Mouse (Mus musculus): ENCODE measurements around the gene Prkacb. TPM values are rescaled to one million over a fixed set of nuclear protein-coding genes. Genes with fewer than 3 reads are reported as not detected.

Gene Prkacb
- polyA plus RNA-seq, 1 experiment from 2014 or later = 186 TPM

DNA sequence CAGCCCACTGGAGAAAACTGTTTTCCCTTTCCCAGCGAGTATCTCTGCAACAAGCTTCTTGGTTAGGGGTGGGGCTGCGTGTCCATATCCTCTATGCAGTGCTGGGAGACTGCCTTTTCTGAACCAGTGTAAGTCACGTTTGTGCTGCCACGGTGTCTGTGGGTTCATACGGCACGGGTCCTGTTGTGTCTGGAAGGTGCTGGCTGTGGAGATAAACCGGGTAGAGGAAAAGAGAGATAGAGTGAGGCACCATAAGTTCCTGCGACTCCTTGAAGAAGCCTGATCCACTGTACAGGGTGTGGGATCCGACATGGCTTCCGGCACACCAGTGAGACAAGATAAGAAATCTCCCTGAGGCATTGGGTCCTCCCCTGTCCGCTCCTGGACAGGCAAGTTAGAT, 112.7 kb downstream of the Prkacb start:
- 87% methylated on average over 11 of the region's 11 CpGs for WGBS
- no peaks in the 10 kb centered on the region for H3K27me3 ChIP-seq (ENCODE audit: control insufficient read depth, insufficient read depth, low read length)
- H3K9me3 ChIP-seq (ENCODE audit: control insufficient read depth, low read length) = no peaks in the 10 kb centered on the region

GRCm38 (mm10) chr3:146698982-146699381, 113.8 kb downstream of the Prkacb start:
- 54% methylated on average over 11 of the region's 11 CpGs for WGBS
- H3K4me1 ChIP-seq (ENCODE audit: control insufficient read depth, insufficient read depth, low read length) = no peaks in the 10 kb centered on the region
- H3K4me2 ChIP-seq (ENCODE audit: low read length) = no peak overlapping the region
- H3K9ac ChIP-seq (replicated peaks; ENCODE audit: low read length) = no peak overlapping the region
- DNase-seq (no peak), ATAC-seq (ENCODE audit: low FRiP score, low TSS enrichment) (no peak)
- H3K27me3 ChIP-seq (ENCODE audit: control insufficient read depth, insufficient read depth, low read length) = no peaks in the 10 kb centered on the region
- no peak overlapping the region for H3K4me3 ChIP-seq (replicated peaks; ENCODE audit: low read depth, low read length)
- no peaks in the 10 kb centered on the region for H3K9me3 ChIP-seq (ENCODE audit: control insufficient read depth, low read length)
- 0 out of 2 replicates have a peak overlapping the region, but pooled peaks have one; percentile 28 for H3K27ac ChIP-seq (replicated peaks; ENCODE audit: low read depth, low read length)
- H3K36me3 ChIP-seq (ENCODE audit: control insufficient read depth, insufficient read depth, low read length) = no peaks in the 10 kb centered on the region

More for the DNA sequence above, 112.7 kb downstream of the Prkacb start:
- Histone ChIP-seq H3K36me3 (ENCODE audit: control insufficient read depth, insufficient read depth, low read length) (no peaks in the 10 kb centered on the region), H3K9ac (replicated peaks; ENCODE audit: low read length) (no peak overlapping the region), H3K4me1 (ENCODE audit: control insufficient read depth, insufficient read depth, low read length) (no peaks in the 10 kb centered on the region), H3K4me2 (ENCODE audit: low read length) (no peak overlapping the region), H3K4me3 (replicated peaks; ENCODE audit: low read depth, low read length) (no peak overlapping the region), H3K27ac (replicated peaks; ENCODE audit: low read depth, low read length) (no peak overlapping the region)
- ATAC-seq (ENCODE audit: low FRiP score, low TSS enrichment) = no peak
- DNase-seq = no peak

- no peaks in the 10 kb centered on the region for H3K9me3 ChIP-seq (ENCODE audit: control insufficient read depth, low read length)
- no peak for DNase-seq
- H3K4me3 ChIP-seq (replicated peaks; ENCODE audit: low read depth, low read length) = no peak overlapping the region
- no peak for ATAC-seq (ENCODE audit: low FRiP score, low TSS enrichment)
- H3K27ac ChIP-seq (replicated peaks; ENCODE audit: low read depth, low read length) = no peak overlapping the region
- H3K9ac ChIP-seq (replicated peaks; ENCODE audit: low read length) = no peak overlapping the region
- H3K4me1 ChIP-seq (ENCODE audit: control insufficient read depth, insufficient read depth, low read length) = no peaks in the 10 kb centered on the region
- no peak overlapping the region for H3K4me2 ChIP-seq (ENCODE audit: low read length)
- no peaks in the 10 kb centered on the region for H3K36me3 ChIP-seq (ENCODE audit: control insufficient read depth, insufficient read depth, low read length)
- no peaks in the 10 kb centered on the region for H3K27me3 ChIP-seq (ENCODE audit: control insufficient read depth, insufficient read depth, low read length)
- 86% methylated on average over 5 of the region's 5 CpGs for WGBS
Observed at GRCm38 (mm10) chr3:146692547-146692946, 120.2 kb downstream of the Prkacb start.

GRCm38 (mm10) chr3:146687121-146687725, 125.6 kb downstream of the Prkacb start:
- Histone ChIP-seq H3K27me3 (ENCODE audit: control insufficient read depth, insufficient read depth, low read length) (no peaks in the 10 kb centered on the region; the same call in 1 of the 2 replicates), H3K9me3 (ENCODE audit: control insufficient read depth, low read length) (no peaks in the 10 kb centered on the region), H3K4me1 (ENCODE audit: control insufficient read depth, insufficient read depth, low read length) (peaks cover 10% of the 10 kb centered on the region; the same call in 1 of the 2 replicates), H3K4me3 (replicated peaks; ENCODE audit: low read depth, low read length) (no peak overlapping the region), H3K9ac (replicated peaks; ENCODE audit: low read length) (no peak overlapping the region), H3K36me3 (ENCODE audit: control insufficient read depth, insufficient read depth, low read length) (no peaks in the 10 kb centered on the region), H3K4me2 (ENCODE audit: low read length) (no peak overlapping the region), H3K27ac (replicated peaks; ENCODE audit: low read depth, low read length) (no peak overlapping the region)
- DNase-seq (no peak), ATAC-seq (ENCODE audit: low FRiP score, low TSS enrichment) (no peak)
- WGBS = 84% methylated on average over 4 of the region's 4 CpGs

GRCm38 (mm10) chr3:146686428-146686827, 126.4 kb downstream of the Prkacb start:
- H3K4me1 ChIP-seq (ENCODE audit: control insufficient read depth, insufficient read depth, low read length) = peaks cover 10% of the 10 kb centered on the region; the same call in 1 of the 2 replicates
- 95% methylated on average over 8 of the region's 8 CpGs for WGBS
- no peak overlapping the region for H3K27ac ChIP-seq (replicated peaks; ENCODE audit: low read depth, low read length)
- H3K9me3 ChIP-seq (ENCODE audit: control insufficient read depth, low read length) = no peaks in the 10 kb centered on the region
- no peaks in the 10 kb centered on the region for H3K36me3 ChIP-seq (ENCODE audit: control insufficient read depth, insufficient read depth, low read length)
- DNase-seq = no peak
- ATAC-seq (ENCODE audit: low FRiP score, low TSS enrichment) = no peak
- H3K4me3 ChIP-seq (replicated peaks; ENCODE audit: low read depth, low read length) = no peak overlapping the region
- no peak overlapping the region for H3K9ac ChIP-seq (replicated peaks; ENCODE audit: low read length)
- no peaks in the 10 kb centered on the region; the same call in 1 of the 2 replicates for H3K27me3 ChIP-seq (ENCODE audit: control insufficient read depth, insufficient read depth, low read length)
- no peak overlapping the region for H3K4me2 ChIP-seq (ENCODE audit: low read length)

- H3K9ac ChIP-seq (replicated peaks; ENCODE audit: low read length) = peak within 1 kb of the TSS; percentile 47; the same call in 1 of the 2 replicates
- no peaks in the 10 kb centered on the region for H3K36me3 ChIP-seq (ENCODE audit: control insufficient read depth, insufficient read depth, low read length)
- WGBS = 4% methylated on average over 50 of the region's 50 CpGs
- H3K27ac ChIP-seq (replicated peaks; ENCODE audit: low read depth, low read length) = no peak within 1 kb of the TSS
- no peaks in the 10 kb centered on the region; the same call in 1 of the 2 replicates for H3K27me3 ChIP-seq (ENCODE audit: control insufficient read depth, insufficient read depth, low read length)
- no peaks in the 10 kb centered on the region for H3K9me3 ChIP-seq (ENCODE audit: control insufficient read depth, low read length)
- ATAC-seq (ENCODE audit: low FRiP score, low TSS enrichment) = peak; percentile 91
- peak within 1 kb of the TSS; percentile 82 for H3K4me2 ChIP-seq (ENCODE audit: low read length)
- H3K4me1 ChIP-seq (ENCODE audit: control insufficient read depth, insufficient read depth, low read length) = peaks cover 10% of the 10 kb centered on the region; the same call in 1 of the 2 replicates
- DNase-seq = peak; percentile 90
- peak within 1 kb of the TSS; percentile 51 for H3K4me3 ChIP-seq (replicated peaks; ENCODE audit: low read depth, low read length)
Observed at GRCm38 (mm10) chr3:146684811-146685675, 127.7 kb downstream of the Prkacb start, which contains the start of gene Samd13. Gene Samd13, minus strand, starts transcription at chr3:146685592.

GRCm38 (mm10) chr3:146683095-146683494, 129.7 kb downstream of the Prkacb start:
- ATAC-seq (ENCODE audit: low FRiP score, low TSS enrichment) = no peak
- no peak for DNase-seq

DNA sequence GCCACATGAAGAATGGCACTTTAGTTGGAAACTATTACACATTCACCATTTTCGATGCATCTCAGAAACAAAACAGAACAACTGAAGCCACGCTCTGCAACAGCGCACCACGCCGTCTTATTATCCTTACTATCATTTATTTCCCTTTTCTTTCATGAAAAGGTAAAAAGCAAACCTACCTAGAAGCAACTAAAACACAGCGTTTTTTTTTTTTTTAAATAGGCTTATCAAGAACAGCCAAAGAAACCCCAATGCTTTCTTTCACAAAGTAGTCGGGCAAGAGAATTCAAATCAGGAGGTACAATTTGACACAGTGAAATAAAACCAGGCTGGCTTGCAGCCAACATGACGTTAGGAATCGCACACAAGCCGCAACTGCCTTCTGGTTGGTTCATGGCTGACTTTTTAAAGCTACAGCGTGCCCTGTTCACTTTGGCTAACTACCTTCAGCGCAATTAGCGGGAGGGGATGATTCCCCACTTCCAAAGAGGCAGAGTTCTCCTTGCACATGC, 130.6 kb downstream of the Prkacb start:
- Histone ChIP-seq H3K36me3 (ENCODE audit: control insufficient read depth, insufficient read depth, low read length) (no peaks in the 10 kb centered on the region), H3K27ac (replicated peaks; ENCODE audit: low read depth, low read length) (peak overlapping the region; percentile 55), H3K4me1 (ENCODE audit: control insufficient read depth, insufficient read depth, low read length) (peaks cover 10% of the 10 kb centered on the region; the same call in 1 of the 2 replicates), H3K9ac (replicated peaks; ENCODE audit: low read length) (peak overlapping the region; percentile 29; the same call in 1 of the 2 replicates), H3K4me2 (ENCODE audit: low read length) (peak overlapping the region; percentile 48), H3K9me3 (ENCODE audit: control insufficient read depth, low read length) (no peaks in the 10 kb centered on the region), H3K4me3 (replicated peaks; ENCODE audit: low read depth, low read length) (peak overlapping the region; percentile 19), H3K27me3 (ENCODE audit: control insufficient read depth, insufficient read depth, low read length) (no peaks in the 10 kb centered on the region; the same call in 1 of the 2 replicates)
- 32% methylated on average over 13 of the region's 13 CpGs for WGBS
- ATAC-seq (ENCODE audit: low FRiP score, low TSS enrichment) (no peak), DNase-seq (peak; percentile 87)

More at GRCm38 (mm10) chr3:146683095-146683494, 129.7 kb downstream of the Prkacb start:
- H3K36me3 ChIP-seq (ENCODE audit: control insufficient read depth, insufficient read depth, low read length) = no peaks in the 10 kb centered on the region
- H3K27me3 ChIP-seq (ENCODE audit: control insufficient read depth, insufficient read depth, low read length) = no peaks in the 10 kb centered on the region; the same call in 1 of the 2 replicates
- no peaks in the 10 kb centered on the region for H3K9me3 ChIP-seq (ENCODE audit: control insufficient read depth, low read length)
- WGBS = 81% methylated on average over 2 of the region's 2 CpGs
- H3K4me1 ChIP-seq (ENCODE audit: control insufficient read depth, insufficient read depth, low read length) = peaks cover 10% of the 10 kb centered on the region; the same call in 1 of the 2 replicates
- H3K9ac ChIP-seq (replicated peaks; ENCODE audit: low read length) = no peak overlapping the region
- H3K27ac ChIP-seq (replicated peaks; ENCODE audit: low read depth, low read length) = no peak overlapping the region
- H3K4me2 ChIP-seq (ENCODE audit: low read length) = no peak overlapping the region
- H3K4me3 ChIP-seq (replicated peaks; ENCODE audit: low read depth, low read length) = no peak overlapping the region

Data from midbrain, embryonic 14.5 days (tissue).